Mouse (Mus musculus): ENCODE data around the gene Ccng1. TPM values are rescaled to one million over a fixed set of nuclear protein-coding genes. Genes with fewer than 3 reads are reported as not detected.
"Not testable (repeated sequence)": the region's sequence is repeated elsewhere in the genome, so short reads cannot be mapped to it uniquely, and the experiment has no call there.

Ccng1 gene
- total RNA-seq, 2 experiments from 2014 or later, result 297 to 304 TPM

GRCm38 (mm10) chr11:40732997-40733338 lies 22.1 kb downstream of the Ccng1 start:
- DNase-seq (ENCODE audit: low spot score in 2 of 2), result no peak

- DNase-seq (ENCODE audit: low spot score in 2 of 2), result no peak
These were observed 36.8 kb downstream of the Ccng1 start for GRCm38 (mm10) chr11:40718324-40718723.

DNA sequence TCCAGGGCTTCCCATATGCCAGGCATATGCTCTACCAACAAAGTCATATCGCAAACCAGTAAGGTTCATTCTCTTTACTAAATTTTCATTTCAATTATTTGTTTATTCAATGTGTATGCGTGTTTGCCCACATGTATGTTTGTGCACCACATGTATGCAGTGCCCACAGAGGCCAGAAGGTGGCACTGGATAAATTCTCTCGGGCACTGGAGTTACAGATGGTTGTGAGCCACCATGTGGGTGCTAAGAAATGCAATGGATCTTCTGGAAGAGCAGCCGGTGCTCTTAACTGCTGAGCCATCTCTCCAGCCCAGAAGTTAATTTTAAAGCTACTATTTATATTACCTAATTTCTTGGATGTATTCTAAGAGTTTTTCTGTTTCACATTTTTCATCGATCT lies 39.6 kb downstream of the Ccng1 start:
- DNase-seq (ENCODE audit: low spot score in 2 of 2), result no peak

DNA sequence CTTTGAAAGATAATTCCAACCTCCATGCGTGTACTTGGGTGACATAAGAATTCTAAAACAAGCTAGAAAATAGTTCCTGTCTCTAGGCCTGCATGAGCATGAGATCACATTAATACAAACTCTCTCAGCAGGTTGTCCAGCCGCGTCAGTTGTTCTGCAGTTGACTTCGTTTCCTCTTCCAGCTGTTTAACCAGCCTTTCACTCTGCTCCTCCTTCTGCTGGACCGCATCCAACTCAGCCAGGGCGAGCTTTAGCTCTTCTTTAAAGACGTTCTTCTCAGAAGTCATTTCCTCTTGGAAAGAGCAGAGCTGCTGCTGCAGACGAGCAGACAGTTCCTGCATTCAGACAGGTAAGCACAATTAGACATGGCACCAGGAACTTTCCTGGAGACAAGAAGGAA lies 41.3 kb downstream of the Ccng1 start:
- DNase-seq (ENCODE audit: low spot score in 2 of 2), result no peak

- not testable (repeated sequence) for DNase-seq (ENCODE audit: low spot score in 2 of 2)
These were observed 45.2 kb downstream of the Ccng1 start for GRCm38 (mm10) chr11:40709899-40710298.

Other genes with a start within 250 kb of the Ccng1 start
- gene Mat2b, start 60.1 kb downstream of the Ccng1 start, total RNA-seq (2021), result 10 to 100 TPM; 65.5 to 69.4 TPM
- 10 to 100 TPM in 1 of 2 experiments, 1 to 10 TPM in 1; 7.8 to 10.9 TPM for gene Hmmr, start 21.9 kb downstream of the Ccng1 start, total RNA-seq (2021)
- gene Nudcd2, start 21.6 kb downstream of the Ccng1 start, total RNA-seq (2021), result 10 to 100 TPM; 31.0 to 32.9 TPM

Data from gastrocnemius, postnatal 4 days (tissue).